Mouse (Mus musculus) embryo, embryonic 11 days (tissue): ENCODE results near the gene Qrich1.

Experiments used
- DNase-seq: peaks from one replicate; pipeline ENCODE4 v3.0.0-alpha.2; 2015

Qrich1 gene

GRCm38 (mm10) chr9:108516380-108517251, at the start of gene Qrich1:
Gene Qrich1, plus strand, starts transcription at chr9:108516806.
- DNase-seq: peak; percentile 100

GRCm38 (mm10) chr9:108469430-108469829, 47.2 kb upstream of the Qrich1 start:
- DNase-seq: no peak

GRCm38 (mm10) chr9:108469845-108470244, 46.8 kb upstream of the Qrich1 start:
- DNase-seq: no peak

- DNase-seq: no peak
These were observed 42.1 kb upstream of the Qrich1 start for GRCm38 (mm10) chr9:108474528-108474927.

GRCm38 (mm10) chr9:108478638-108479156, 37.9 kb upstream of the Qrich1 start:
- DNase-seq: peak; percentile 91

GRCm38 (mm10) chr9:108479241-108479640, 37.4 kb upstream of the Qrich1 start:
- DNase-seq: peak; percentile 40

- peak; percentile 90 for DNase-seq
These were observed 36.8 kb upstream of the Qrich1 start, which contains the start of gene Lamb2 for GRCm38 (mm10) chr9:108479721-108480351. Gene Lamb2, plus strand, starts transcription at chr9:108479736.

GRCm38 (mm10) chr9:108480813-108481519, 35.6 kb upstream of the Qrich1 start:
- no peak for DNase-seq

- no peak for DNase-seq
These were observed 34.9 kb upstream of the Qrich1 start for GRCm38 (mm10) chr9:108481520-108482210.

- DNase-seq: no peak
These were observed 33.4 kb upstream of the Qrich1 start for GRCm38 (mm10) chr9:108483051-108483790.

- DNase-seq: no peak
These were observed 32.6 kb upstream of the Qrich1 start for GRCm38 (mm10) chr9:108484021-108484420.

GRCm38 (mm10) chr9:108485301-108485875, 31.2 kb upstream of the Qrich1 start:
- DNase-seq: no peak

GRCm38 (mm10) chr9:108486973-108487530, 29.6 kb upstream of the Qrich1 start:
- no peak for DNase-seq

GRCm38 (mm10) chr9:108488403-108488802, 28.2 kb upstream of the Qrich1 start:
- no peak for DNase-seq

GRCm38 (mm10) chr9:108489215-108489614, 27.4 kb upstream of the Qrich1 start:
- DNase-seq: no peak

GRCm38 (mm10) chr9:108489702-108490558, 26.7 kb upstream of the Qrich1 start:
- no peak for DNase-seq

- peak; percentile 98 for DNase-seq
These were observed 25.9 kb upstream of the Qrich1 start, which contains the start of gene Usp19 for GRCm38 (mm10) chr9:108490559-108491285. Gene Usp19, plus strand, starts transcription at chr9:108490602.

GRCm38 (mm10) chr9:108491286-108491580, 25.4 kb upstream of the Qrich1 start:
- DNase-seq: no peak

- no peak for DNase-seq
These were observed 24.4 kb upstream of the Qrich1 start for GRCm38 (mm10) chr9:108492043-108492750.
